Mouse (Mus musculus) MEL (cell line): Measurements from ENCODE around the gene Lsm7.

Experiments used
- BHLHE40 ChIP-seq: IDR thresholded peaks from 2 replicates; pipeline ENCODE4 v1.6.1; 2012; ENCODE audit warnings: low read depth, mild to moderate bottlenecking, inconsistent platforms, low read length, improper control_type of control experiment, borderline replicate concordance
- CHD2 ChIP-seq: IDR thresholded peaks from 2 replicates; pipeline ENCODE4 v1.6.1; 2011; ENCODE audit warnings: low read length, improper control_type of control experiment
- CTCF ChIP-seq, 3 experiments: IDR thresholded peaks in 2 of 3; conservative IDR thresholded peaks in 1 of 3; 2 replicates each; pipeline ENCODE4 v1.5.1; 2011 to 2012; ENCODE audit warnings: low read length in 3 of 3, low read depth in 2 of 3, mild to moderate bottlenecking in 2 of 3, improper control_type of control experiment in 1 of 3, inconsistent platforms in 1 of 3, mixed read lengths in 1 of 3, moderate library complexity in 1 of 3; ENCODE audit not compliant: control insufficient read depth in 1 of 3, insufficient read depth in 1 of 3, poor library complexity in 1 of 3, severe bottlenecking in 1 of 3
- GATA1 ChIP-seq: IDR thresholded peaks from 2 replicates; pipeline ENCODE4 v1.6.1; 2011; ENCODE audit warnings: low read depth, low read length, improper control_type of control experiment
- MAX ChIP-seq: IDR thresholded peaks from 2 replicates; pipeline ENCODE4 v1.6.1; 2011; ENCODE audit warnings: low read length, improper control_type of control experiment
- POLR2A ChIP-seq, 2 experiments: IDR thresholded peaks; 2 replicates each; pipeline ENCODE4 v1.6.1; 2011 to 2012; ENCODE audit warnings: low read length in 2 of 2, mild to moderate bottlenecking in 2 of 2, control low read depth in 1 of 2, improper control_type of control experiment in 1 of 2, low read depth in 1 of 2, moderate library complexity in 1 of 2; ENCODE audit not compliant: control insufficient read depth in 1 of 2, insufficient read depth in 1 of 2, poor library complexity in 1 of 2
- RAD21 ChIP-seq: IDR thresholded peaks from 2 replicates; pipeline ENCODE4 v1.6.1; 2011; ENCODE audit warnings: mild to moderate bottlenecking, low read depth, low read length, improper control_type of control experiment
- RCOR1 ChIP-seq: IDR thresholded peaks from 2 replicates; pipeline ENCODE4 v1.6.1; 2012; ENCODE audit warnings: low read depth, mild to moderate bottlenecking, inconsistent platforms, low read length, improper control_type of control experiment
- SIN3A ChIP-seq: IDR thresholded peaks from 2 replicates; pipeline ENCODE4 v1.6.1; 2012; ENCODE audit warnings: low read length, improper control_type of control experiment, inconsistent platforms
- TAL1 ChIP-seq: IDR thresholded peaks from 2 replicates; pipeline ENCODE4 v1.6.1; 2012; ENCODE audit warnings: mild to moderate bottlenecking, inconsistent platforms, low read length, moderate library complexity, mixed read lengths
- TBP ChIP-seq: IDR thresholded peaks from 2 replicates; pipeline ENCODE4 v1.8.0; 2011; ENCODE audit warnings: low read depth, low read length, improper control_type of control experiment
- UBTF ChIP-seq: IDR thresholded peaks from 2 replicates; pipeline ENCODE4 v1.6.1; 2012; ENCODE audit warnings: low read depth, mild to moderate bottlenecking, inconsistent platforms, low read length, improper control_type of control experiment, moderate library complexity, borderline replicate concordance; ENCODE audit not compliant: insufficient read depth
- USF2 ChIP-seq, 2 experiments: IDR thresholded peaks; 2 replicates each; pipeline ENCODE4 v1.6.1; 2011 to 2012; ENCODE audit warnings: improper control_type of control experiment in 2 of 2, low read length in 2 of 2, borderline replicate concordance in 1 of 2, inconsistent platforms in 1 of 2, low read depth in 1 of 2, mild to moderate bottlenecking in 1 of 2; ENCODE audit not compliant: insufficient read depth in 1 of 2
- ZC3H11A ChIP-seq: IDR thresholded peaks from 2 replicates; pipeline ENCODE4 v1.6.1; 2012; ENCODE audit warnings: low read depth, mild to moderate bottlenecking, inconsistent platforms, low read length, improper control_type of control experiment

- TF ChIP-seq POLR2A (IDR thresholded peaks at IDR 0.05; ENCODE audit: control insufficient read depth in 1 of 2, insufficient read depth in 1 of 2, low read depth in 1 of 2, low read length in 2 of 2, poor library complexity in 1 of 2): no peak
- no peak for TF ChIP-seq MAX
- no peak for TF ChIP-seq CTCF (IDR thresholded peaks at IDR 0.05 in 2 of 3, conservative IDR thresholded peaks at IDR 0.05 in 1 of 3; ENCODE audit: control insufficient read depth in 1 of 3, insufficient read depth in 1 of 3, low read depth in 2 of 3, low read length in 3 of 3, poor library complexity in 1 of 3, severe bottlenecking in 1 of 3)
- TF ChIP-seq USF2 (IDR thresholded peaks at IDR 0.05; ENCODE audit: borderline replicate concordance in 1 of 2, insufficient read depth in 1 of 2, low read depth in 1 of 2, low read length in 2 of 2): no peak
- TF ChIP-seq RCOR1: no peak
- no peak for TF ChIP-seq TBP
- no peak for TF ChIP-seq SIN3A
- TF ChIP-seq ZC3H11A: no peak
- no peak for TF ChIP-seq TAL1
- no peak for TF ChIP-seq BHLHE40
- no peak for TF ChIP-seq CHD2
- no peak for TF ChIP-seq GATA1
- no peak for TF ChIP-seq RAD21
- TF ChIP-seq UBTF: no peak
These were observed 6.4 kb downstream of the Lsm7 start for GRCm38 (mm10) chr10:80848571-80848970.
